Mouse (Mus musculus) C2C12 (cell line): ENCODE data around the gene Lrr1.

Source experiments
- CEBPB ChIP-seq: IDR thresholded peaks from one replicate; pipeline ENCODE4 v1.6.1; 2011; ENCODE audit warnings: low read depth, mild to moderate bottlenecking, control low read depth, moderate library complexity
- CTCF ChIP-seq: IDR thresholded peaks from one replicate; pipeline ENCODE4 v1.5.1; 2011; ENCODE audit not compliant: control insufficient read depth, insufficient read depth, insufficient read length
- MAX ChIP-seq: IDR thresholded peaks from one replicate; pipeline ENCODE4 v1.6.1; 2011; ENCODE audit warnings: mild to moderate bottlenecking, control low read depth
- MYOG ChIP-seq: IDR thresholded peaks from one replicate; pipeline ENCODE4 v1.6.1; 2011; ENCODE audit not compliant: control insufficient read depth, insufficient read length; ENCODE audit errors: extremely low read depth
- USF1 ChIP-seq: IDR thresholded peaks from one replicate; pipeline ENCODE4 v1.6.1; 2011; ENCODE audit warnings: low read depth, mild to moderate bottlenecking, control low read depth, moderate library complexity

- TF ChIP-seq CTCF (no peak), MYOG (no peak), CEBPB (no peak), MAX (no peak), USF1 (no peak)
Observed at GRCm38 (mm10) chr12:69186811-69187471, 18.3 kb downstream of the Lrr1 start.
